Mouse (Mus musculus): ENCODE measurements around the gene Gm49354. TPM values are rescaled to one million over a fixed set of nuclear protein-coding genes. Genes with fewer than 3 reads are reported as not detected.
A peak's percentile ranks its signal among the peaks of the same experiment; 100 is the strongest.

Gene Gm49354
- total and polyA plus RNA-seq, 3 experiments, result 3.6 TPM; not detected in 2

DNA sequence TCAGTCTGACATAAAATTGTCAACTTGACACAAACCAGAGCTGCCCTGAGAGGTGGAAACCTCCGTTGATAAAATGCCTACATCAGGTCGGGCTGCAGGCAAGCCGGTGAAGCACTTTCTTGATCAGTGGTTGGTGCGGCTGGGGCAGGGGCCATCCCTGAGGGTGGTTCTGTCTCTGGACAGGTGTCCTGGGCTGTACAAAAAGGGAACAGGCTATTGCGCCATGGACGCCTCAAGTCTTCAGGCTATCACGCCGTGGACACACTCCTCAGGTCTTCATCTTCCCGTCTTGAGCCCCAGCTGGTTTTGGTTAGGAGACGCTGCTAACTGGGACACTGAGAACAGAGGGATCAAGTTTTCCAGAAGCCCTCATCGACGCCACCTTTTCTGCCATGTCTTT is 31.7 kb downstream of the Gm49354 start:
- no peaks in the 10 kb centered on the region for H3K36me3 ChIP-seq (ENCODE audit: control insufficient read depth in 1 of 2, insufficient read depth in 2 of 2, low read length in 2 of 2)
- no peaks in the 10 kb centered on the region for H3K27me3 ChIP-seq (ENCODE audit: control insufficient read depth in 1 of 2, insufficient read depth in 2 of 2, low read length in 2 of 2)
- TF ChIP-seq POLR2AphosphoS5 (IDR thresholded peaks at IDR 0.05; ENCODE audit: borderline replicate concordance, low read depth, low read length) (no peak), TCF12 (IDR thresholded peaks at IDR 0.05; ENCODE audit: low read depth, low read length) (no peak), USF1 (IDR thresholded peaks at IDR 0.05; ENCODE audit: low read depth, low read length) (no peak), MXI1 (IDR thresholded peaks at IDR 0.05; ENCODE audit: low read depth, low read length) (no peak), MYC (IDR thresholded peaks at IDR 0.05; ENCODE audit: low read depth, low read length) (no peak), ZC3H11A (IDR thresholded peaks at IDR 0.05; ENCODE audit: low read depth, low read length) (no peak), MAX (IDR thresholded peaks at IDR 0.05; ENCODE audit: low read length) (no peak)
- peaks cover 0 to 5% of the 10 kb centered on the region in 2 experiments; a peak in 2 of 4 replicates for H3K4me1 ChIP-seq (ENCODE audit: control insufficient read depth in 1 of 2, insufficient read depth in 2 of 2, low read length in 2 of 2)
- H3K9ac ChIP-seq (ENCODE audit: control insufficient read depth, low read depth, low read length, poor library complexity, severe bottlenecking), result no peak overlapping the region
- no peaks in the 10 kb centered on the region for H3K79me2 ChIP-seq (ENCODE audit: control insufficient read depth, insufficient read depth, low read length, poor library complexity)
- H3K27ac ChIP-seq (ENCODE audit: control insufficient read depth, low read depth, low read length), result no peak overlapping the region
- H3K9me3 ChIP-seq (replicated peaks; ENCODE audit: insufficient read depth, low read length), result no peaks in the 10 kb centered on the region
- no peak overlapping the region for H3K4me3 ChIP-seq (ENCODE audit: control insufficient read depth in 1 of 2, insufficient read depth in 1 of 2, low read depth in 2 of 2, low read length in 2 of 2)
- no peak for DNase-seq (ENCODE audit: low read depth, low spot score)

DNA sequence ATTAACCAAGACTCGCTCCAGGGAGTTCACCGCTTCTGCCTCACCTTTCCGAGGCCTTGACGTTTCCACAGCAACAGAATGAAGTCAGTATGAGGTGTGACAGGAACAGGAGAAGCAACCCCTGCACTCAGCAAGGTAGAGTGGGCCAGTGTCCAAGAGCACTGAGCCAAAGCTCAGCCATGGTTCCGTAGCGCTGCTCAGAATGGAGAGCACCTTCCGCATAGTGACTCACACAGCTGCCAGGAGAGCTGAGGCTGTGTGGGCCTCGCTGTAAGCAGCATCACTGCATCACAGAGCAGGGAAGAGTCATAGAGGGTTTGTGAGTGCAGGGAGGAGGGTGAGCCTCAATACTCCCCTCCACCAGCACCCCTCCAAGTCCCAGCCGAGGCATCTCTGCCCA is 35.3 kb downstream of the Gm49354 start, which contains the start of gene 1700014D04Rik:
TSS of gene 1700014D04Rik (minus strand) at position 42 of the 400 bp plus-strand sequence.
- H3K36me3 ChIP-seq (ENCODE audit: control insufficient read depth in 1 of 2, insufficient read depth in 2 of 2, low read length in 2 of 2), result no peaks in the 10 kb centered on the region
- no peaks in the 10 kb centered on the region for H3K79me2 ChIP-seq (ENCODE audit: control insufficient read depth, insufficient read depth, low read length, poor library complexity)
- no peak for DNase-seq (ENCODE audit: low read depth, low spot score)
- no peak within 1 kb of the TSS for H3K4me3 ChIP-seq (ENCODE audit: control insufficient read depth in 1 of 2, insufficient read depth in 1 of 2, low read depth in 2 of 2, low read length in 2 of 2)
- H3K9ac ChIP-seq (ENCODE audit: control insufficient read depth, low read depth, low read length, poor library complexity, severe bottlenecking), result no peak within 1 kb of the TSS
- peaks cover 0 to 5% of the 10 kb centered on the region in 2 experiments; a peak in 2 of 4 replicates for H3K4me1 ChIP-seq (ENCODE audit: control insufficient read depth in 1 of 2, insufficient read depth in 2 of 2, low read length in 2 of 2)
- H3K27ac ChIP-seq (ENCODE audit: control insufficient read depth, low read depth, low read length), result no peak within 1 kb of the TSS
- TF ChIP-seq RCOR1 (IDR thresholded peaks at IDR 0.05; ENCODE audit: low read depth, low read length) (no peak), MEF2A (IDR thresholded peaks at IDR 0.05; ENCODE audit: extremely low read depth, insufficient replicate concordance, low read depth, low read length, poor library complexity, severe bottlenecking) (no peak), USF1 (IDR thresholded peaks at IDR 0.05; ENCODE audit: low read depth, low read length) (no peak), NELFE (IDR thresholded peaks at IDR 0.05; ENCODE audit: low read depth, low read length) (no peak), HCFC1 (IDR thresholded peaks at IDR 0.05; ENCODE audit: low read depth, low read length) (no peak), ETS1 (IDR thresholded peaks at IDR 0.05; ENCODE audit: low read depth, low read length) (no peak), E2F4 (IDR thresholded peaks at IDR 0.05; ENCODE audit: borderline replicate concordance, low read depth, low read length) (no peak)
- H3K9me3 ChIP-seq (replicated peaks; ENCODE audit: insufficient read depth, low read length), result no peaks in the 10 kb centered on the region
- no peaks in the 10 kb centered on the region for H3K27me3 ChIP-seq (ENCODE audit: control insufficient read depth in 1 of 2, insufficient read depth in 2 of 2, low read length in 2 of 2)

DNA sequence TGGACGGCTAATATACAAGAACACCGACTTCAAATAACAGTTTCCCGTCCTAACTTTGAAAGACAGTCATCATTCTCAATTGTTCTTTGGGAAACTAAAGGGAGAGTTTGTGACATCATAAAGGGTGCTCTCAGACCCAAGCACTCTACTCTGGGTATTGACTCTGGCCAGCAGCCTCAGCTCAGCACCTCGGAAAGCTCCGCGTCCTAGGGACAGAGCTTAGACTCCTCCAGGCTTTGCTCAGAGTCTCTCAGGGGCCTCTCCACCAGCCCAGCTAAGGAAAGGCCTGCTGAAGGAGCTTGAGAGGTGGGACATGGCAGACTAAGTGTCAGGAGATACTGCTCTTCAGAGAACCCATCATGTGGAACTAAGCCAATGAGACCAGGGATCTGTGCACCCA is 35.9 kb downstream of the Gm49354 start:
- Histone ChIP-seq H3K79me2 (ENCODE audit: control insufficient read depth, insufficient read depth, low read length, poor library complexity) (no peaks in the 10 kb centered on the region), H3K9ac (ENCODE audit: control insufficient read depth, low read depth, low read length, poor library complexity, severe bottlenecking) (no peak overlapping the region)
- TF ChIP-seq TBP (IDR thresholded peaks at IDR 0.05; ENCODE audit: low read depth, low read length), result no peak

More for the DNA sequence above, 35.9 kb downstream of the Gm49354 start:
- Histone ChIP-seq H3K9me3 (replicated peaks; ENCODE audit: insufficient read depth, low read length) (no peaks in the 10 kb centered on the region), H3K27me3 (ENCODE audit: control insufficient read depth in 1 of 2, insufficient read depth in 2 of 2, low read length in 2 of 2) (no peaks in the 10 kb centered on the region), H3K27ac (ENCODE audit: control insufficient read depth, low read depth, low read length) (no peak overlapping the region), H3K36me3 (ENCODE audit: control insufficient read depth in 1 of 2, insufficient read depth in 2 of 2, low read length in 2 of 2) (no peaks in the 10 kb centered on the region), H3K4me3 (ENCODE audit: control insufficient read depth in 1 of 2, insufficient read depth in 1 of 2, low read depth in 2 of 2, low read length in 2 of 2) (no peak overlapping the region), H3K4me1 (ENCODE audit: control insufficient read depth in 1 of 2, insufficient read depth in 2 of 2, low read length in 2 of 2) (peaks cover 0 to 2% of the 10 kb centered on the region in 2 experiments; a peak in 2 of 4 replicates)
- peak; percentile 44 for DNase-seq (ENCODE audit: low read depth, low spot score)

Measured in MEL (cell line).